Mouse (Mus musculus): ENCODE results near the gene Dapk3.

GRCm38 (mm10) chr10:81229735-81230437 lies 47.1 kb downstream of the Dapk3 start:
- TF ChIP-seq POLR2A (IDR thresholded peaks at IDR 0.05; ENCODE audit: low read depth, low read length) (no peak), CTCF (IDR thresholded peaks at IDR 0.05; ENCODE audit: extremely low read depth, insufficient read depth, insufficient read length, insufficient replicate concordance) (no peak)
